Mouse (Mus musculus) bone marrow macrophage, adult 2 months (primary cell): Measurements from ENCODE around the gene Atad2b. TPM values are rescaled to one million over a fixed set of nuclear protein-coding genes. Genes with fewer than 3 reads are reported as not detected.

Source experiments
- H3K27ac ChIP-seq: 2 replicates; pipeline ENCODE4 v1.5.1; 2012; ENCODE audit warnings: low read depth, low read length; ENCODE audit not compliant: insufficient read depth
- H3K4me1 ChIP-seq: 2 replicates; pipeline ENCODE4 v1.6.1; 2012; ENCODE audit warnings: low read length; ENCODE audit not compliant: control insufficient read depth, insufficient read depth
- H3K4me3 ChIP-seq: 2 replicates; pipeline ENCODE4 v1.5.1; 2012; ENCODE audit warnings: mild to moderate bottlenecking, low read length, moderate library complexity; ENCODE audit not compliant: insufficient read depth
- CTCF ChIP-seq: IDR thresholded peaks from 2 replicates; pipeline ENCODE4 v1.5.1; 2012; ENCODE audit warnings: low read depth, mild to moderate bottlenecking, low read length, moderate library complexity
- POLR2A ChIP-seq: IDR thresholded peaks from 2 replicates; pipeline ENCODE4 v1.6.1; 2012; ENCODE audit warnings: mild to moderate bottlenecking, low read depth, low read length, borderline replicate concordance
- polyA plus RNA-seq: library from polyadenylated mRNA; stranded (reverse); fragments of >200 nt; gene quantifications from 2 replicates; pipeline ENCODE4 v1.2.4, GENCODE M21; 2012; ENCODE audit not compliant: missing spikeins, insufficient read depth, insufficient read length

The Atad2b gene
- polyA plus RNA-seq, 1 experiment: 18.0 TPM

- TF ChIP-seq CTCF (no peak), POLR2A (no peak)
- Histone ChIP-seq H3K4me1 (peaks cover 5% of the 10 kb centered on the region), H3K4me3 (no peak overlapping the region), H3K27ac (no peak overlapping the region)
Observed at GRCm38 (mm10) chr12:4911716-4912115, 5.4 kb upstream of the Atad2b start.

GRCm38 (mm10) chr12:4914441-4914840, 2.7 kb upstream of the Atad2b start:
- TF ChIP-seq POLR2A (no peak), CTCF (no peak)
- peaks cover 8% of the 10 kb centered on the region for H3K4me1 ChIP-seq
- H3K4me3 ChIP-seq: no peak overlapping the region
- no peak overlapping the region for H3K27ac ChIP-seq

- TF ChIP-seq CTCF: no peak
- TF ChIP-seq POLR2A: no peak
- H3K4me3 ChIP-seq: no peak overlapping the region
- no peak overlapping the region for H3K27ac ChIP-seq
- peaks cover 12% of the 10 kb centered on the region for H3K4me1 ChIP-seq
Observed at GRCm38 (mm10) chr12:4914944-4915343, 2.2 kb upstream of the Atad2b start.

- Histone ChIP-seq H3K4me3 (peak overlapping the region; percentile 86), H3K27ac (peak overlapping the region; percentile 88), H3K4me1 (peaks cover 21% of the 10 kb centered on the region)
- TF ChIP-seq POLR2A: no peak
- TF ChIP-seq CTCF: no peak
Observed at GRCm38 (mm10) chr12:4917805-4918591, 845 bp downstream of the Atad2b start.

GRCm38 (mm10) chr12:4928197-4928596, 11.0 kb downstream of the Atad2b start:
- Histone ChIP-seq H3K27ac (no peak overlapping the region), H3K4me1 (peaks cover 5% of the 10 kb centered on the region), H3K4me3 (no peak overlapping the region)
- TF ChIP-seq CTCF: no peak
- no peak for TF ChIP-seq POLR2A

GRCm38 (mm10) chr12:4930820-4931548, 13.8 kb downstream of the Atad2b start:
- no peak overlapping the region for H3K27ac ChIP-seq
- TF ChIP-seq POLR2A (no peak), CTCF (no peak)
- no peak overlapping the region for H3K4me3 ChIP-seq
- H3K4me1 ChIP-seq: peaks cover 5% of the 10 kb centered on the region

- Histone ChIP-seq H3K27ac (no peak overlapping the region), H3K4me1 (0 out of 2 replicates have a peak, but pooled peaks cover 2% of the 10 kb centered on the region), H3K4me3 (no peak overlapping the region)
- TF ChIP-seq POLR2A (no peak), CTCF (no peak)
Observed at GRCm38 (mm10) chr12:4952272-4952671, 35.1 kb downstream of the Atad2b start.

- TF ChIP-seq CTCF (no peak), POLR2A (no peak)
- H3K4me3 ChIP-seq: no peak overlapping the region
- no peak overlapping the region for H3K27ac ChIP-seq
- 0 out of 2 replicates have a peak, but pooled peaks cover 2% of the 10 kb centered on the region for H3K4me1 ChIP-seq
Observed at GRCm38 (mm10) chr12:4953156-4953555, 36.0 kb downstream of the Atad2b start.

- no peak for TF ChIP-seq CTCF
- H3K4me3 ChIP-seq: no peak overlapping the region
- H3K27ac ChIP-seq: no peak overlapping the region
- H3K4me1 ChIP-seq: no peaks in the 10 kb centered on the region
Observed at GRCm38 (mm10) chr12:4972939-4973338, 55.8 kb downstream of the Atad2b start.

- Histone ChIP-seq H3K4me3 (no peak overlapping the region), H3K27ac (no peak overlapping the region), H3K4me1 (no peaks in the 10 kb centered on the region; the same call in 1 of the 2 replicates)
- TF ChIP-seq POLR2A (no peak), CTCF (no peak)
Observed at GRCm38 (mm10) chr12:4978324-4978723, 61.2 kb downstream of the Atad2b start.

GRCm38 (mm10) chr12:4996981-4997380, 79.8 kb downstream of the Atad2b start:
- Histone ChIP-seq H3K27ac (no peak overlapping the region), H3K4me1 (no peaks in the 10 kb centered on the region), H3K4me3 (no peak overlapping the region)
- TF ChIP-seq CTCF (no peak), POLR2A (no peak)
